Mouse (Mus musculus) lung, postnatal 0 days (tissue): ENCODE data around the gene Klrg2.

Experiments used
- CTCF ChIP-seq: IDR thresholded peaks from 2 replicates; pipeline ENCODE4 v1.5.1; 2016; ENCODE audit warnings: antibody characterized with exemption, mild to moderate bottlenecking
- EP300 ChIP-seq: IDR thresholded peaks from 2 replicates; pipeline ENCODE4 v1.6.1; 2016; ENCODE audit warnings: antibody characterized with exemption, mild to moderate bottlenecking, control low read depth

- TF ChIP-seq CTCF (peak; percentile 45), EP300 (no peak)
Observed at GRCm38 (mm10) chr6:38649545-38649944, 12.5 kb upstream of the Klrg2 start.
